Mouse (Mus musculus) brain, embryonic 14.5 days (tissue): ENCODE results near the gene Phlda3.

ENCODE experiments used
- CTCF ChIP-seq: fragments of 200-500 bp; IDR thresholded peaks from 2 replicates; pipeline ENCODE4 v1.5.1; 2012; ENCODE audit warnings: inconsistent platforms, mild to moderate bottlenecking, moderate library complexity, borderline replicate concordance; ENCODE audit not compliant: insufficient read depth, insufficient read length; ENCODE audit errors: extremely low read depth
- POLR2A ChIP-seq: fragments of 200-500 bp; IDR thresholded peaks from 2 replicates; pipeline ENCODE4 v1.6.1; 2012; ENCODE audit warnings: mild to moderate bottlenecking, inconsistent platforms, borderline replicate concordance; ENCODE audit not compliant: poor library complexity, insufficient read depth, insufficient read length, severe bottlenecking; ENCODE audit errors: extremely low read depth

- no peak for TF ChIP-seq CTCF
- no peak for TF ChIP-seq POLR2A
Observed at GRCm38 (mm10) chr1:135761728-135762127, 4.2 kb upstream of the Phlda3 start.
